Mouse (Mus musculus) ES-Bruce4 (cell line): ENCODE data around the gene Vezf1. TPM values are rescaled to one million over a fixed set of nuclear protein-coding genes. Genes with fewer than 3 reads are reported as not detected.

Source experiments
- H3K27ac ChIP-seq: 2 replicates; pipeline ENCODE4 v1.5.1; 2012; ENCODE audit warnings: low read length, inconsistent platforms; ENCODE audit not compliant: insufficient read depth
- H3K27me3 ChIP-seq: 2 replicates; pipeline ENCODE4 v1.6.1; 2012; ENCODE audit warnings: mild to moderate bottlenecking, low read length, inconsistent platforms; ENCODE audit not compliant: control insufficient read depth, poor library complexity, insufficient read depth, severe bottlenecking
- H3K36me3 ChIP-seq: 2 replicates; pipeline ENCODE4 v1.6.1; 2012; ENCODE audit warnings: inconsistent platforms, mild to moderate bottlenecking, low read length, moderate library complexity; ENCODE audit not compliant: control insufficient read depth, poor library complexity, insufficient read depth, severe bottlenecking
- H3K4me1 ChIP-seq: one replicate; pipeline ENCODE4 v1.8.1; 2011; ENCODE audit warnings: low read length; ENCODE audit not compliant: control insufficient read depth, insufficient read depth
- H3K4me3 ChIP-seq: 2 replicates; pipeline ENCODE4 v1.5.1; 2011; ENCODE audit warnings: low read depth, mild to moderate bottlenecking, low read length
- H3K9ac ChIP-seq: 2 replicates; pipeline ENCODE4 v1.6.1; 2012; ENCODE audit warnings: low read depth, mild to moderate bottlenecking, inconsistent platforms; ENCODE audit not compliant: poor library complexity, severe bottlenecking
- H3K9me3 ChIP-seq: replicated peaks from 2 replicates; pipeline ENCODE4 v1.6.1; 2012; ENCODE audit warnings: mild to moderate bottlenecking, low read length, inconsistent platforms; ENCODE audit not compliant: control insufficient read depth, poor library complexity, insufficient read depth, severe bottlenecking
- CTCF ChIP-seq: IDR thresholded peaks from one replicate; pipeline ENCODE4 v1.8.1; 2011; ENCODE audit warnings: low read depth, low read length
- EP300 ChIP-seq: IDR thresholded peaks from 2 replicates; pipeline ENCODE4 v1.6.1; 2011; ENCODE audit warnings: low read depth, low read length; ENCODE audit not compliant: insufficient read depth
- POLR2A ChIP-seq: IDR thresholded peaks from one replicate; pipeline ENCODE4 v1.8.1; 2011; ENCODE audit warnings: low read length; ENCODE audit not compliant: insufficient read depth
- polyA plus RNA-seq: library from polyadenylated mRNA; stranded (reverse); fragments of >200 nt; gene quantifications from 2 replicates; pipeline ENCODE4 v1.2.4, GENCODE M21; 2011; ENCODE audit warnings: low read depth; ENCODE audit not compliant: missing spikeins, insufficient read depth, insufficient read length

The Vezf1 gene
- polyA plus RNA-seq, 1 experiment = 44.8 TPM

GRCm38 (mm10) chr11:88123731-88124130 lies 55.7 kb downstream of the Vezf1 start:
- H3K4me3 ChIP-seq = no peak overlapping the region
- no peaks in the 10 kb centered on the region for H3K9me3 ChIP-seq
- peak overlapping the region; percentile 83 for H3K27ac ChIP-seq
- H3K36me3 ChIP-seq = no peaks in the 10 kb centered on the region
- no peaks in the 10 kb centered on the region for H3K27me3 ChIP-seq
- peak overlapping the region; percentile 27; the same call in 1 of the 2 replicates for H3K9ac ChIP-seq
- peaks cover 7% of the 10 kb centered on the region for H3K4me1 ChIP-seq
- peak; percentile 40; the same call in 1 of the 2 replicates for TF ChIP-seq EP300
- no peak for TF ChIP-seq CTCF

- Histone ChIP-seq H3K36me3 (no peaks in the 10 kb centered on the region), H3K27ac (no peak overlapping the region), H3K4me3 (no peak overlapping the region), H3K9me3 (no peaks in the 10 kb centered on the region), H3K4me1 (peaks cover 9% of the 10 kb centered on the region), H3K9ac (no peak overlapping the region), H3K27me3 (no peaks in the 10 kb centered on the region)
- no peak for TF ChIP-seq EP300
- TF ChIP-seq CTCF = no peak
- no peak for TF ChIP-seq POLR2A
Measured at GRCm38 (mm10) chr11:88125483-88125882, 57.4 kb downstream of the Vezf1 start.

GRCm38 (mm10) chr11:88126306-88126793 lies 58.3 kb downstream of the Vezf1 start:
- TF ChIP-seq EP300 (no peak), CTCF (no peak), POLR2A (no peak)
- Histone ChIP-seq H3K36me3 (no peaks in the 10 kb centered on the region), H3K4me3 (no peak overlapping the region), H3K9ac (no peak overlapping the region), H3K27me3 (no peaks in the 10 kb centered on the region), H3K4me1 (peaks cover 9% of the 10 kb centered on the region), H3K27ac (no peak overlapping the region), H3K9me3 (no peaks in the 10 kb centered on the region)

DNA sequence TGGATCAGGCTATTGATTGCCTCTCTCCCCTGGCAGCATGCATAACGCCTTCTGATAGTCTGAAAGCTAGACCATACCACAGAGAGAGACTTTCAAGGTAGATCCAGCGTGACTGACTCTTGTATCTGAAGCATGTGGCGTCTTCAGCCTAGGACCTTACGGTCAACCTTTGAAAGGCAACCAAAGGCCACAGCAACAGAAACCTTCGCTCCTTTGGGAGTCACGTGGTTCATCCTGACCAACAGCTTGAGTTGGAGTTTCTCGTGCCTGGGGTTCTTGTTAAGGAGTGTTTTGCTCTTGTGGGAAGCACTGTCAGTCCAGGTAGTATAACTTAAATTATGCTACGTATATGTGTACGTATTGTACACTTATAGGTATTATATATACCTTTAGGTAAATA lies 60.4 kb downstream of the Vezf1 start:
- no peak for TF ChIP-seq POLR2A
- TF ChIP-seq CTCF = no peak
- TF ChIP-seq EP300 = no peak
- no peak overlapping the region for H3K27ac ChIP-seq
- peaks cover 7% of the 10 kb centered on the region for H3K4me1 ChIP-seq

DNA sequence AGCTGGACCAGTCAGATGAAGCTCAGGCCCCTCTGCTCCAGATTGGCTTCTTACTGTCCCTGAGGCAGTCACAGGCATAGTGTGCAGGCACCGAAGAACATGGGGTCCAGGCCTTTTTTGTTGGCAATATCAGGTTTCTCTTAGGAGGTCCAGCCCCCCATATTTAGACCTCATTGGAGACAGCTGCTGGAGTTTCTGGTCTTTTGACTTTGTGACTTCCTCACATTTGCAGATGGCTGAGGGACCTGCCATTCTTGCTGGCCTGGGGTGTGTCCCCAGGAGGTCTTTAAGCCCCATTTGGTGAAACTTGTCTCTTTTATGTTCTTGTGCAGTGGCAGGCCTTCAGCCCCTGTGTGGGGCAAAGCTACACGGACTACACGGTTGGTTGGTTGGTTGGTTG lies 61.2 kb downstream of the Vezf1 start:
- TF ChIP-seq POLR2A = no peak
- no peak for TF ChIP-seq EP300
- no peak for TF ChIP-seq CTCF
- Histone ChIP-seq H3K27me3 (no peaks in the 10 kb centered on the region), H3K4me1 (peaks cover 4% of the 10 kb centered on the region), H3K4me3 (no peak overlapping the region), H3K9me3 (no peaks in the 10 kb centered on the region), H3K36me3 (no peaks in the 10 kb centered on the region), H3K9ac (no peak overlapping the region), H3K27ac (no peak overlapping the region)

More for the DNA sequence above, 60.4 kb downstream of the Vezf1 start:
- Histone ChIP-seq H3K9ac (no peak overlapping the region), H3K9me3 (no peaks in the 10 kb centered on the region), H3K36me3 (no peaks in the 10 kb centered on the region), H3K27me3 (no peaks in the 10 kb centered on the region), H3K4me3 (no peak overlapping the region)

GRCm38 (mm10) chr11:88129935-88130334 lies 61.9 kb downstream of the Vezf1 start:
- Histone ChIP-seq H3K9me3 (no peaks in the 10 kb centered on the region), H3K4me1 (peaks cover 4% of the 10 kb centered on the region), H3K36me3 (no peaks in the 10 kb centered on the region), H3K27me3 (no peaks in the 10 kb centered on the region), H3K27ac (no peak overlapping the region), H3K4me3 (no peak overlapping the region), H3K9ac (no peak overlapping the region)
- no peak for TF ChIP-seq POLR2A
- TF ChIP-seq EP300 = no peak
- no peak for TF ChIP-seq CTCF
